Mouse (Mus musculus) embryonic fibroblast, embryonic 13.5 days (primary cell): Measurements from ENCODE around the gene Card9.

Source experiments
- CTCF ChIP-seq: IDR thresholded peaks from 2 replicates; pipeline ENCODE4 v1.5.1; 2011; ENCODE audit warnings: mild to moderate bottlenecking, control low read depth, low read length, moderate library complexity, borderline replicate concordance; ENCODE audit not compliant: insufficient read depth
- POLR2A ChIP-seq: IDR thresholded peaks from 2 replicates; pipeline ENCODE4 v1.6.1; 2011; ENCODE audit warnings: low read depth, mild to moderate bottlenecking, control low read depth, low read length, moderate library complexity

DNA sequence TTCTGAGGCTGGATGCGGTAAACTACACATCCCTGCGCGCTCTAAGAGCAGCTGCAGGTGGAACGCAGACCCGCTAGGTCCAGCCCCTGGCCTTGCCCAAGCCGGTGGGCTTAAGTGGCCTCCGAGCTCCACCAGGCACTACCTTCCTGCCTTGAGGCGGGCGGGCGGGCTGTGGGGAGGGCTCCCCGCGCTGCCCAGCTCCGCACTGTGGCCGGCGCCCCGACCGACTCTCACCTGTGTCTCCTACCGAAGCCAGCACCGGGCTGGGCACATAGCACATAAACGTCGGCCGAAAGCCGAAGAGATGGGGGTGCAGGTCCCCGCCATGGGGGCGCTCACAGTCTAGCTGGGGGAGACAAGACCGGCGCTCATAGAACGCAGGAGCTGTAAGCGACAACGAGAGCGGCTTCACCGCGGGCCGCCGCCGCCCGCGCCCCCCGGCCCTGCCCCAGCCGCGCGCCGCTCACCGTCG, 28.0 kb upstream of the Card9 start:
- TF ChIP-seq POLR2A: no peak
- no peak for TF ChIP-seq CTCF
